Mouse (Mus musculus) embryonic facial prominence, embryonic 12.5 days (tissue): ENCODE data around the gene Agmat. TPM values are rescaled to one million over a fixed set of nuclear protein-coding genes. Genes with fewer than 3 reads are reported as not detected.

ENCODE experiments used
- ATAC-seq: fragments of 200-750 bp; cut with Nextera tagmentation; 2 replicates; pipeline ENCODE4 v1.8.0; 2017; ENCODE audit not compliant: insufficient number of reproducible peaks, insufficient read depth, low FRiP score, low TSS enrichment
- H3K27ac ChIP-seq: fragments of 300-500 bp; sonication (generic); 2 replicates; pipeline ENCODE4 v1.5.1; 2016; ENCODE audit warnings: mild to moderate bottlenecking
- H3K27me3 ChIP-seq: fragments of 300-500 bp; sonication (generic); 2 replicates; pipeline ENCODE4 v1.6.1; 2016; ENCODE audit warnings: mild to moderate bottlenecking, moderate library complexity
- H3K36me3 ChIP-seq: fragments of 300-500 bp; sonication (generic); 2 replicates; pipeline ENCODE4 v1.6.1; 2016; ENCODE audit warnings: mild to moderate bottlenecking
- H3K4me1 ChIP-seq: fragments of 300-500 bp; sonication (generic); 2 replicates; pipeline ENCODE4 v1.6.1; 2016
- H3K4me2 ChIP-seq: fragments of 300-500 bp; sonication (generic); replicated peaks from 2 replicates; pipeline ENCODE4 v1.6.1; 2016; ENCODE audit warnings: mild to moderate bottlenecking, moderate library complexity
- H3K4me3 ChIP-seq: fragments of 300-500 bp; sonication (generic); 2 replicates; pipeline ENCODE4 v1.5.1; 2016; ENCODE audit warnings: mild to moderate bottlenecking
- H3K9ac ChIP-seq: fragments of 300-500 bp; sonication (generic); 2 replicates; pipeline ENCODE4 v1.6.1; 2016; ENCODE audit warnings: mild to moderate bottlenecking, moderate library complexity
- H3K9me3 ChIP-seq: fragments of 300-500 bp; sonication (generic); 2 replicates; pipeline ENCODE4 v1.6.1; 2016; ENCODE audit warnings: mild to moderate bottlenecking, moderate library complexity
- WGBS: fragments of 180-500 bp; shearing (Covaris S2); methylation state at CpG from one replicate; pipeline ENCODE4 v1.1.7; 2016; 5-methylcytosine and 5-hydroxymethylcytosine counted together
- polyA plus RNA-seq: library from polyadenylated mRNA; unstranded; fragments of >200 nt; fragmentation: Nextera tagmentation; extraction: Ambion mirVana; gene quantifications from 2 replicates; pipeline ENCODE4 v1.2.1, GENCODE M21; 2016

Agmat gene
- polyA plus RNA-seq, 1 experiment from 2014 or later = not detected

DNA sequence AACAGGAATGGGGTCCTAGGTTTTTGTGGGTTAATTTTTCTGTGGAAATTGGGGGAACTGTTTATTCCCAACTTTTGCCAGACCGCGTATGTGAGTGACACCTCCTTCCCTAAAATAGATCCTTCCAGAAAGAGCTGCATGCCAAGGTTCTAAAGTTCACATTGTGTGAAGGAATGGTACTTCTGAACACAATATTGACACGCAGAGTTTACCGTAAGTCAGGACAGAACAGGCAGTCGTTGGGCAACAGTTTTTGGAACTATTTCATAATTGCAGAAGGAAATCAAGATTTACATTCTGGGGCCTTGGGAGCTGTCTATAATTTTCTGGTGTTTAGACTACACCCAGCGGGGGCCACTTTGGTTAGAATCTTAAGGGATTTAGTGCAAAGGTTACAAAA lies 24.5 kb upstream of the Agmat start:
- H3K4me2 ChIP-seq = peak overlapping the region; percentile 85
- no peaks in the 10 kb centered on the region for H3K9me3 ChIP-seq
- no peaks in the 10 kb centered on the region for H3K27me3 ChIP-seq
- H3K4me1 ChIP-seq = peaks cover 22% of the 10 kb centered on the region
- peak overlapping the region; percentile 100 for H3K4me3 ChIP-seq
- H3K27ac ChIP-seq = no peak overlapping the region
- H3K9ac ChIP-seq = peak overlapping the region; percentile 99; the same call in 1 of the 2 replicates
- no peak for ATAC-seq
- WGBS = 58% methylated on average over 6 of the region's 6 CpGs
- H3K36me3 ChIP-seq = peaks cover 6% of the 10 kb centered on the region

DNA sequence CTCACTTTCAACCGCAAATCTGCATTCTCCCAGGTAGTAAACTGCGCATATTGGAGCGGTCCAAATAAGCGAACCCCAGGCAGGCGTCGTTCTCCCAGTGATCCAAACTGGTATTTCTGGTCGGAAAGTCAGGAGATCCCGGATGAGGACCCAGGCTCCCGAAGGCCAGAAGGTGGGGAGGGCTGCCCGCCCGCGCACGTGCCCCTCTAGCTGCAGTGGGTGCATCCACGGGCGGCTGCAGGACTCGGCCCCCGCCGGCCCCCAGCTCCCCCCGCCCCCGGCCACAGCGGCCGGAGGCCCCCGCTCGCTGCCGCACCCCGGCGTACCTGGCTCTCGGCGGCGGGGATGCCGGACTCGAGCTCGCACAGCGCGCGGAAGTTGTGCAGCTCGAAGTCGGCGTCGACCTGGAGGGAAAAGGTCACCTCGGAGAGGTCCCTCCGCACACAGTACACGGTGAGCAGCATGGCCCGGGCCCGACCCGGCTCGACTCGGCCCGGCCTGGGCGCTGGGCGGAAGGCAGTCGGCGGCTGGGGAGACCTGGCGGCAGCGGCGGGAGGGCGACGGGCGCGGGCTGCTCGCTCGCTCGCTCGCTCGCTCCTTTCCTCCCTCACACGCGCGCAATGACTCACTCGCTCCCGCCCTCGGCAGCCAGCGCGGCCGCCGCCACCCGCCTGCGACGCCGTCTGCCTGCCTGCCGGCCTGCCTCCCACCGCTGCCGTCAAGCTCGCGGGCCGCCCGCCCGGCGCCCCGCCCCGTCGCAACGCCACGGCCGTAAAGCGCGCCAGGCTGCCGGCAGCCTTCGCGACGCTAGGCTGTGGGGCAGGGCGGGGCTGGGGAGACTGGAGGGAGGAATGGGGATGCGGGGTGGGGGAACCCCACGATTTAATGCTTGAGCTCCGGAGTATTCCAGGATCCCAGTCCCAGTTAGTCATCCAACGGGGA lies 23.5 kb upstream of the Agmat start, which contains the start of gene Ddi2:
Ddi2 (minus strand) TSS at position 689 of the 942 bp plus-strand sequence.
- peak within 1 kb of the TSS; percentile 100 for H3K4me3 ChIP-seq
- peak within 1 kb of the TSS; percentile 85 for H3K4me2 ChIP-seq
- H3K36me3 ChIP-seq = peaks cover 6% of the 10 kb centered on the region
- H3K9ac ChIP-seq = peak within 1 kb of the TSS; percentile 99
- peak; percentile 81 for ATAC-seq
- no peaks in the 10 kb centered on the region for H3K9me3 ChIP-seq
- peaks cover 22% of the 10 kb centered on the region for H3K4me1 ChIP-seq
- peak within 1 kb of the TSS; percentile 93 for H3K27ac ChIP-seq
- under 1% methylated on average over 100 of the region's 105 CpGs for WGBS
- no peaks in the 10 kb centered on the region for H3K27me3 ChIP-seq

DNA sequence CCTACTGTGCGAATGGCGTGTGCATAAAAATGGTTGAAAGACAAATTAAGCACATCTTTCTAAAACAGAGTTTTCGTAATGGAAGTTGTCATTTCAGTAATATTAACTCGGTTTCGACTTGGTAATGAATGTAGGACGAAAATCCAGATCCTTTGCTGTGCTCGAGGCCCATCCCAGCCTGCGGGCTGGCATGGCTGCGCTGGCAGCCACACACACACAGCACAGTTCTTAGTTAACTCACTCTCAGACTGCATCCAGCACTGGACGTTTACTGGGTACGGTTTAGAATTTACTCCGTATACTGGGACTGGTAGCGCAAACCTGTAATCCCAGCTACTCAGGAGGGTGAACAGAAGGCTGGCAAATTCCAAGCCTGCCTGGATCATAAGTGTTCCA lies 22.8 kb upstream of the Agmat start:
- Histone ChIP-seq H3K4me1 (peaks cover 22% of the 10 kb centered on the region), H3K27ac (peak overlapping the region; percentile 93), H3K4me3 (peak overlapping the region; percentile 100), H3K27me3 (no peaks in the 10 kb centered on the region), H3K9ac (peak overlapping the region; percentile 99), H3K36me3 (peaks cover 6% of the 10 kb centered on the region), H3K4me2 (peak overlapping the region; percentile 85), H3K9me3 (no peaks in the 10 kb centered on the region)
- ATAC-seq = peak; percentile 38; the same call in 1 of the 2 replicates
- 8% methylated on average over 13 of the region's 13 CpGs for WGBS

DNA sequence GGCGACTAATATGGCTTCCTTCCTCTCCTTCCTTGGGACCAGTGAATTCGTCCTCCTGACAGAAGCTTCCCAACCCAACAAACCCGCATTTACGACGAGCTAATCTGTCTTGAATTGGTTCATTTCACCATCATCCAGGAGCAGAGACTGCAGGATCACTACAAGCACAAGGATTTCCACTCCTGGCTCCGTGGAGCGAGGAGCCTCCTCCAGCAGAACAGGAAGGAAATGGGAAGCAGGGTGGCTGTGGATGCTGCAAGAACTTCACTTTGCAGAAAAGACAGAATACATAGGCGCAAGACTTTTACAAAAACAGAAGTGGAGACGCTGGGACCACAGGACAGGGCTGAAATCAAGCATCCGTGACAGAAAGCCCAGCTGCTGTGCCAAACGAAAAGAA lies 21.9 kb upstream of the Agmat start:
- Histone ChIP-seq H3K9me3 (no peaks in the 10 kb centered on the region), H3K36me3 (peaks cover 6% of the 10 kb centered on the region), H3K4me1 (peaks cover 22% of the 10 kb centered on the region), H3K4me3 (no peak overlapping the region), H3K9ac (no peak overlapping the region), H3K27ac (no peak overlapping the region), H3K27me3 (no peaks in the 10 kb centered on the region), H3K4me2 (no peak overlapping the region)
- no peak for ATAC-seq
- 70% methylated on average over 11 of the region's 11 CpGs for WGBS

DNA sequence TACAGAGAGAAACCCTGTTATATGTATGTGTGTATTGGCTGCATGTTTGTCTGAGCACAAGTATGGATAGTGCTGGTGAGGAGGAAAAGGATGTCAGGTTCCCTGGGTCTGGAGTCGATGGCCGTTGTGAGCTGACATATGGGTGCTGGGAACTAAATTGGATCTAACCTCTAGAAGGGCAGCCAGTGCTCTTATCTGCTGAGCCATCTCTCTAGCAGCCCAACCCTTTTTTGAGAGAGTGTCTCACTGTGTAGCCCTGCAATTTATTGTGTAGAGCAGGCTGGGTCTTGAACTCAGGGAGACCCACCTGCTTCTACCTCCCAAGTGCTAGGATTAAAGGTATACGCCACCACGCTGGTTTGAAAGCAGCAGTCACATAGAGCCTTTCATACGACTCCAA lies 21.2 kb upstream of the Agmat start:
- H3K4me3 ChIP-seq = no peak overlapping the region
- WGBS = 82% methylated on average over 5 of the region's 5 CpGs
- no peak for ATAC-seq
- no peak overlapping the region for H3K4me2 ChIP-seq
- peaks cover 22% of the 10 kb centered on the region for H3K4me1 ChIP-seq
- H3K36me3 ChIP-seq = peaks cover 2% of the 10 kb centered on the region; the same call in 1 of the 2 replicates
- no peaks in the 10 kb centered on the region for H3K9me3 ChIP-seq
- no peak overlapping the region for H3K9ac ChIP-seq
- no peak overlapping the region for H3K27ac ChIP-seq
- no peaks in the 10 kb centered on the region for H3K27me3 ChIP-seq

DNA sequence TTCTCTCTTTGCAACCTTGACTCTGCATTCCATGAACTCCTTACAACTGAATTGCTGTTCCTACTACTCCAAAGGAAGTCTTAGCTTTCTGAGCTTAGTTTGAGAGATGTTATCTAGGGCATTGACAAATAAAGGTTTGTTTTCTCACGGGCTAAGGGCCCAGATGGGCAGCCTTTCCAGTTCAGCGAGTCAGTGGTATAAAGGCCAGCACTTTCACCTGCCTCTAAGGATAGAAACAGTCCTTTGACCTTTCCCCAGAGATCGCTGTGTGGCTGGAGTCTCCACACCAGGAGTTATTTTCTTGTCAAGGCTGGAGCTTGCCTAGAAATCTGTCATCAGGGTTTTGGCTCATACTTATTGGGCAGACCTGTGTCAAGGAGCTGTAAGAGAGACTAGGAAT lies 20.7 kb upstream of the Agmat start:
- 56% methylated on average over 3 of the region's 3 CpGs for WGBS

DNA sequence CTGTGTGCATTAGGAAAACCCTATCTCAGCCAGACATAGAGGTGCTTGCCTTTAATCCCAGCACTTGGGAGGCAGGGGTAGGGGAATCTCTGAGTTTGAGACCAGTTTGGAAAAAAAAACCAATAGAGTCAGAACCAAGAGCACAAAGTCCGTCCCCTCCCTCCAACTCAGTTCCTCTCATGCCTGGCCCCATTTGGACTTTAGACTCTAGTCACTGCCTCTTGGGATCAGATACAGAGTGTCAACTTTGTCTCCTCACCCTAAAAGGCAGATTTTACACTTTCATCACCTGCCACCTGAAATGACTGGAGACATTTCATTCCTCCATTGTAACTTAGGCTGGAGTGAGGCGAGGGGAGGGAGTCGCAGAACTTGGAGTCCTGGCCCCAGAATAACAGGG lies 17.2 kb upstream of the Agmat start:
- 75% methylated on average over 3 of the region's 3 CpGs for WGBS
- Histone ChIP-seq H3K27ac (no peak overlapping the region), H3K9me3 (no peaks in the 10 kb centered on the region), H3K27me3 (peaks cover 4% of the 10 kb centered on the region; the same call in 1 of the 2 replicates), H3K4me1 (no peaks in the 10 kb centered on the region), H3K36me3 (no peaks in the 10 kb centered on the region), H3K9ac (no peak overlapping the region), H3K4me3 (no peak overlapping the region), H3K4me2 (no peak overlapping the region)
- ATAC-seq = no peak

More for the DNA sequence above, 20.7 kb upstream of the Agmat start:
- Histone ChIP-seq H3K27me3 (0 out of 2 replicates have a peak, but pooled peaks cover 4% of the 10 kb centered on the region), H3K36me3 (no peaks in the 10 kb centered on the region), H3K4me1 (peaks cover 22% of the 10 kb centered on the region), H3K9me3 (no peaks in the 10 kb centered on the region), H3K4me2 (no peak overlapping the region), H3K4me3 (no peak overlapping the region), H3K9ac (no peak overlapping the region), H3K27ac (no peak overlapping the region)
- ATAC-seq = no peak

DNA sequence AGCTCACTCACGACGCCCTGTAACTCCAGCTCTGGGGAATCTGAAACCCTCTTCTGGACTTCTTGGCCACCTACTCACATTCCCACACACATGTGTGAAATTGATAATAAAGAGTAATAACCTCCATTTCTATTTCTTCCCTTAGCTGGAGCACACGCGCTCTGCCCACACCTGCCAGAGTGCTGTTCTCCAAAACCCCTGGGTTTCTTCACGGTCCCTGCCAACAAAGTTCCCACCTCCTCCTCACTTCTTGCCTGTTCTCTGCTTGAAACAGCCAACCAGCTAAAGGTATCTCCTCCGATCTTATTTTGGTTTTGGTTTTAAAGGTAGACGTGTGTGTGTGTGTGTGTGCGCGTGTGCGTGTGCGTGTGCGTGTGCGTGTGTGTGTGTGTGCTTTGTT lies 16.1 kb upstream of the Agmat start:
- Histone ChIP-seq H3K9ac (no peak overlapping the region), H3K4me3 (no peak overlapping the region), H3K4me1 (no peaks in the 10 kb centered on the region), H3K9me3 (no peaks in the 10 kb centered on the region), H3K36me3 (no peaks in the 10 kb centered on the region), H3K27me3 (peaks cover 4% of the 10 kb centered on the region; the same call in 1 of the 2 replicates), H3K4me2 (no peak overlapping the region), H3K27ac (no peak overlapping the region)
- no peak for ATAC-seq
- 82% methylated on average over 13 of the region's 13 CpGs for WGBS

DNA sequence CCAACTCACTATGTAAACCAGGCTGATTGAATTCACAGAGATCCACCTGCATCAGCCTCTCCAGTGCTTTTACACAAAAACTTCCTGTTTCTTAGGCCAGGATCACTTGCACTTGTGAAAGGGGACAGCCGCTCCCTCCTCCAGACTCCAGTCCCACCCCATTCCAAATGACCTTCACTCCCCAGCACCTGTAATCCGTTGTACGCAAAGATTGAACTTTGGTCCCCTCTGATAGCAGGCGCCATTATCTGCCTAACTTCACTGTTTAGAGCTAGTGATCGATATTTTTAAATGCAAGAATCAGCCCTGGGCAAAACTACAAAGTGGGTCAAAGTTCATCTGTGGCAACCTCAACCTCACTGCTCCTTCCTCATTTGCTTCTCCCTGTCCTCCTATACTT lies 14.7 kb upstream of the Agmat start:
- Histone ChIP-seq H3K27ac (no peak overlapping the region), H3K9ac (no peak overlapping the region), H3K4me2 (no peak overlapping the region), H3K4me3 (no peak overlapping the region), H3K4me1 (no peaks in the 10 kb centered on the region), H3K9me3 (no peaks in the 10 kb centered on the region), H3K36me3 (no peaks in the 10 kb centered on the region), H3K27me3 (peaks cover 4% of the 10 kb centered on the region; the same call in 1 of the 2 replicates)
- 76% methylated on average over 5 of the region's 5 CpGs for WGBS
- no peak for ATAC-seq

DNA sequence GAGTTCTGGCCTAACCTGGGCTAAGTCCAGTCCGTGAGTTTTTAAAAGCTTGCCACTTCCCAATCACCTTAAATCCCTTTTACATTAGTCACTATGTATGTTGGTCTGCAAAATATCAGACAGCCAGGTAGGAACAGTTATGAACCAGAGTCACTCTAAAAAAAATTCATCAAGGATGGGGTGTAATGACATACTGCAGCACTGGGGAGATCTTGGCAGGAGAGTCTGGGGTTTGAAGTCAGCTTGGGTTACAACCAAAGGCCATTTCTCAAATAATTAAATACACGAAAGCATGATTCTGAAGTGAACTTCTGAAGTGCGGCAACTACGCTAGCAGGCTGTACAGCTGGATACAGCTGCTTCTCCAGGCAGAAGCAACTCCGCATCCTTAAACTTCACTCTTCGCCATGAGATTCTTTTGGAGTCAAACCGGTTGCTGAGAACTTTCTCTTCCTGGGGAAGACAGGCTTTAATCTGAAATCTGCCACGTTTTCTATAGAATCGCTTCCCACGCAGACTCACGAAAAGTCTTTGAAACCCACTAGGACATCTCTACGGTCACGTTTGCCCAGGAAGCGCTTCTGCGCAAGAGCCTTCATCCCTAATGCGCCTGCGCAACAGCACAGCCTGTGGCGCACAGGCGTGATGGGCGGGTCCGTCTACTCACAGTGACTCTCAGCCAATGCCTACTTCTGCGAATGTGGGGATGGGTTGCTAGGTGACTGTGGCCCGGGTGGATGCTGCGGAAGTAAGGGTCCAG lies 11.8 kb upstream of the Agmat start:
- Histone ChIP-seq H3K4me2 (peak overlapping the region; percentile 60), H3K4me3 (peak overlapping the region; percentile 37), H3K9me3 (no peaks in the 10 kb centered on the region), H3K27ac (peak overlapping the region; percentile 46; the same call in 1 of the 2 replicates), H3K36me3 (no peaks in the 10 kb centered on the region), H3K9ac (peak overlapping the region; percentile 50; the same call in 1 of the 2 replicates), H3K27me3 (peaks cover 4% of the 10 kb centered on the region; the same call in 1 of the 2 replicates), H3K4me1 (no peaks in the 10 kb centered on the region)
- WGBS = 7% methylated on average over 24 of the region's 24 CpGs
- ATAC-seq = peak; percentile 97

DNA sequence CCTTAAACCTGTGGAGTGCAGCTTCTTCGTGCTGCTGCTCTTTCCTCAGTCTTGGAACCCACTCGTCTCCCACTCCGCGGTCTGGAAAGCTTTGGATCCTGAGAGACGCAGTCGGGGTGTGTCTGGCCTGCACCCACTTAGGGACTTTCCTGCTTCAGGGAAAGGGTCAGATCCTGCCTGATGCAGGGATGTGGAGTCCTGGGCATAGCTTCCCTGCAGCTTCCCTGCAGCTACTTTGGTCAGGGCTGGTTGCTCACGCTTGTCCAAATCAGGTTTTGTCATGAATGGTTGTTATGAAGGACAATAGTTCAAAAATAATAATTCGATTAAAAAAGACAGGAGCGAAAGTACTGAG lies 11.3 kb upstream of the Agmat start:
- WGBS = 25% methylated on average over 9 of the region's 9 CpGs
- H3K36me3 ChIP-seq = no peaks in the 10 kb centered on the region
- ATAC-seq = no peak
- no peak overlapping the region for H3K27ac ChIP-seq
- peak overlapping the region; percentile 50; the same call in 1 of the 2 replicates for H3K9ac ChIP-seq
- H3K27me3 ChIP-seq = peaks cover 4% of the 10 kb centered on the region; the same call in 1 of the 2 replicates
- H3K4me2 ChIP-seq = peak overlapping the region; percentile 60
- H3K4me1 ChIP-seq = no peaks in the 10 kb centered on the region
- H3K9me3 ChIP-seq = no peaks in the 10 kb centered on the region
- peak overlapping the region; percentile 37 for H3K4me3 ChIP-seq
